Mouse (Mus musculus): ENCODE results near the gene Zc3hav1.
"Not testable (repeated sequence)": the region's sequence is repeated elsewhere in the genome, so short reads cannot be mapped to it uniquely, and the experiment has no call there.

Gene Zc3hav1

GRCm38 (mm10) chr6:38353811-38354722 lies at the start of gene Zc3hav1:
Zc3hav1 (minus strand) TSS chr6:38354603.
- DNase-seq (ENCODE audit: low spot score): peak; percentile 69

- no peak for DNase-seq (ENCODE audit: low spot score)
These were observed 35.3 kb upstream of the Zc3hav1 start for GRCm38 (mm10) chr6:38389671-38390070.

GRCm38 (mm10) chr6:38381129-38381771 lies 26.8 kb upstream of the Zc3hav1 start, which contains the start of gene Ttc26:
Ttc26 (plus strand) TSS chr6:38381469.
- DNase-seq (ENCODE audit: low spot score): peak; percentile 85

GRCm38 (mm10) chr6:38380764-38381128 lies 26.3 kb upstream of the Zc3hav1 start:
- DNase-seq (ENCODE audit: low spot score): no peak

GRCm38 (mm10) chr6:38374271-38374670 lies 19.9 kb upstream of the Zc3hav1 start:
- DNase-seq (ENCODE audit: low spot score): no peak

GRCm38 (mm10) chr6:38369945-38370344 lies 15.5 kb upstream of the Zc3hav1 start:
- no peak for DNase-seq (ENCODE audit: low spot score)

- DNase-seq (ENCODE audit: low spot score): no peak
These were observed 9.7 kb upstream of the Zc3hav1 start for GRCm38 (mm10) chr6:38364121-38364520.

- no peak for DNase-seq (ENCODE audit: low spot score)
These were observed 9.0 kb upstream of the Zc3hav1 start for GRCm38 (mm10) chr6:38363370-38363769.

GRCm38 (mm10) chr6:38361937-38362336 lies 7.5 kb upstream of the Zc3hav1 start:
- no peak for DNase-seq (ENCODE audit: low spot score)

- no peak for DNase-seq (ENCODE audit: low spot score)
These were observed 6.7 kb upstream of the Zc3hav1 start for GRCm38 (mm10) chr6:38361065-38361464.

- DNase-seq (ENCODE audit: low spot score): no peak
These were observed 5.5 kb upstream of the Zc3hav1 start for GRCm38 (mm10) chr6:38359736-38360499.

GRCm38 (mm10) chr6:38359044-38359735 lies 4.8 kb upstream of the Zc3hav1 start:
- DNase-seq (ENCODE audit: low spot score): not testable (repeated sequence)

- DNase-seq (ENCODE audit: low spot score): no peak
These were observed 4.0 kb upstream of the Zc3hav1 start for GRCm38 (mm10) chr6:38358253-38359027.

- no peak for DNase-seq (ENCODE audit: low spot score)
These were observed 3.3 kb upstream of the Zc3hav1 start for GRCm38 (mm10) chr6:38357603-38358252.

- not testable (repeated sequence) for DNase-seq (ENCODE audit: low spot score)
These were observed 2.4 kb upstream of the Zc3hav1 start for GRCm38 (mm10) chr6:38356661-38357433.

- DNase-seq (ENCODE audit: low spot score): no peak
These were observed 1.5 kb upstream of the Zc3hav1 start for GRCm38 (mm10) chr6:38355862-38356261.

GRCm38 (mm10) chr6:38355354-38355823 lies 986 bp upstream of the Zc3hav1 start:
- DNase-seq (ENCODE audit: low spot score): no peak

- DNase-seq (ENCODE audit: low spot score): no peak
These were observed 435 bp upstream of the Zc3hav1 start for GRCm38 (mm10) chr6:38354723-38355353.

GRCm38 (mm10) chr6:38353181-38353580 lies 1.2 kb downstream of the Zc3hav1 start:
- DNase-seq (ENCODE audit: low spot score): no peak

All from testis, postnatal 14 days (tissue).